ENCODE assay signal across 8 mouse cellular contexts in the genomic region with DNA sequence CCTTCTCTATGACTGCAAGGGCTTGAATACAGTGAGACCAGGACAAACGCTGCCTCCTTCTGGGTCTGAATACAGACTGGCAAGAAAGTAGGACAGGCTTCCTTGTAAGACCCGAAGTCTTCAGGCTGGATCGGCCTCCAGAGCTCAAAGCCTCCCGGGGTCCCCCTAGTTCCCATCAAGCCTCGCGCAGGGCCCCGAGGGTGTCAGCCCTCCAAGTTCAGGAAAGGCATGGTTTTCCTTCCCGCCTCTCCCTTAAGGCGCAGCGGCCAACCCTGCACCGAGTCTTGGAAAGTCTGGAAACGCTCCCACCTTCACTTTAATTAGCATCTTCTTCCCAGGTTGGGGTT. TPM values are rescaled to one million over a fixed set of nuclear protein-coding genes. Genes with fewer than 3 reads are reported as not detected.
A peak's percentile ranks its signal among the peaks of the same experiment; 100 is the strongest.
DNase-seq lines count a peak whose midpoint lies in the region; ATAC-seq and TF ChIP-seq lines count a peak whose summit lies in the region.

No protein-coding gene starts in this region.

- under 1% methylated on average over 12 of the region's 12 CpGs for WGBS in kidney, postnatal 0 days
- WGBS in hindbrain, embryonic 11.5 days = under 1% methylated on average over 12 of the region's 12 CpGs
- WGBS in midbrain, embryonic 11.5 days = 0% methylated on average over 12 of the region's 12 CpGs

- peak; percentile 37; the same call in 1 of the 2 replicates for ATAC-seq in kidney, postnatal 0 days (replicated peaks; ENCODE audit: low FRiP score, low read depth)
- peak; percentile 74 for ATAC-seq in hindbrain, embryonic 11.5 days (ENCODE audit: low FRiP score)
- ATAC-seq in midbrain, embryonic 11.5 days (ENCODE audit: low FRiP score) = peak; percentile 66

- 0 out of 2 replicates have a peak, but pooled peaks have one; percentile 9 for TF ChIP-seq CTCF in kidney, postnatal 0 days (IDR thresholded peaks at IDR 0.05; ENCODE audit: low read depth)

- peak overlapping the region; percentile 82 for H3K27ac ChIP-seq in kidney, postnatal 0 days
- H3K27ac ChIP-seq in brown adipose tissue, adult 24 weeks (replicated peaks; ENCODE audit: low read depth, low read length) = peak overlapping the region; percentile 99; the same call in 1 of the 2 replicates
- H3K27ac ChIP-seq in hindbrain, embryonic 11.5 days (ENCODE audit: low read depth, low read length) = peak overlapping the region; percentile 82
- peak overlapping the region; percentile 53; the same call in 1 of the 2 replicates for H3K27ac ChIP-seq in midbrain, embryonic 11.5 days (ENCODE audit: low read depth, low read length)

- H3K27me3 ChIP-seq in kidney, postnatal 0 days (ENCODE audit: insufficient read depth, low read length) = no peaks in the 10 kb centered on the region
- no peaks in the 10 kb centered on the region for H3K27me3 ChIP-seq in hindbrain, embryonic 11.5 days (ENCODE audit: control insufficient read depth, insufficient read depth, low read length)
- no peaks in the 10 kb centered on the region for H3K27me3 ChIP-seq in midbrain, embryonic 11.5 days (ENCODE audit: control insufficient read depth, insufficient read depth, low read length)

- H3K4me2 ChIP-seq in kidney, postnatal 0 days (ENCODE audit: low read length) = peak overlapping the region; percentile 76
- peak overlapping the region; percentile 90 for H3K4me2 ChIP-seq in hindbrain, embryonic 11.5 days (replicated peaks; ENCODE audit: low read depth, low read length)
- peak overlapping the region; percentile 63 for H3K4me2 ChIP-seq in midbrain, embryonic 11.5 days

- H3K4me1 ChIP-seq in kidney, postnatal 0 days (replicated peaks; ENCODE audit: insufficient read depth, low read length) = peaks cover 13% of the 10 kb centered on the region
- peaks cover 4% of the 10 kb centered on the region; the same call in 1 of the 2 replicates for H3K4me1 ChIP-seq in brown adipose tissue, adult 24 weeks (ENCODE audit: control insufficient read depth, insufficient read depth, insufficient read length, low read length)
- H3K4me1 ChIP-seq in hindbrain, embryonic 11.5 days (replicated peaks; ENCODE audit: control insufficient read depth, insufficient read depth, low read length) = peaks cover 6% of the 10 kb centered on the region; the same call in 1 of the 2 replicates
- H3K4me1 ChIP-seq in midbrain, embryonic 11.5 days (ENCODE audit: control insufficient read depth, insufficient read depth, low read length) = peaks cover 7% of the 10 kb centered on the region

- peak overlapping the region; percentile 70 for H3K4me3 ChIP-seq in kidney, postnatal 0 days (replicated peaks; ENCODE audit: low read depth, low read length)
- peak overlapping the region; percentile 92 for H3K4me3 ChIP-seq in brown adipose tissue, adult 24 weeks (ENCODE audit: insufficient read depth, low read depth, low read length)
- peak overlapping the region; percentile 75 for H3K4me3 ChIP-seq in hindbrain, embryonic 11.5 days (ENCODE audit: low read depth, low read length)
- peak overlapping the region; percentile 62 for H3K4me3 ChIP-seq in midbrain, embryonic 11.5 days (ENCODE audit: low read depth, low read length)

- H3K9ac ChIP-seq in kidney, postnatal 0 days (ENCODE audit: low read depth, low read length) = peak overlapping the region; percentile 81
- H3K9ac ChIP-seq in hindbrain, embryonic 11.5 days (ENCODE audit: low read depth, low read length) = peak overlapping the region; percentile 71
- peak overlapping the region; percentile 67 for H3K9ac ChIP-seq in midbrain, embryonic 11.5 days (ENCODE audit: low read length)

- H3K36me3 ChIP-seq in kidney, postnatal 0 days (ENCODE audit: insufficient read depth, low read length) = peaks cover 13% of the 10 kb centered on the region
- H3K36me3 ChIP-seq in hindbrain, embryonic 11.5 days (ENCODE audit: control insufficient read depth, insufficient read depth, low read length) = no peaks in the 10 kb centered on the region
- no peaks in the 10 kb centered on the region for H3K36me3 ChIP-seq in midbrain, embryonic 11.5 days (ENCODE audit: control insufficient read depth, insufficient read depth, low read length)

- no peak for DNase-seq in kidney, postnatal 0 days (ENCODE audit: low spot score)
- no peak for DNase-seq in kidney, postnatal 25 days
- DNase-seq in hindbrain, embryonic 11.5 days (ENCODE audit: low spot score) = no peak
- DNase-seq in midbrain, embryonic 11.5 days (ENCODE audit: low spot score, missing footprints) = no peak
- DNase-seq in urinary bladder, postnatal 4 days (ENCODE audit: low spot score in 2 of 2) = no peak
- no peak for DNase-seq in spleen, postnatal 10 days (ENCODE audit: low spot score in 2 of 2)
- DNase-seq in kidney, adult 11 months = no peak

- no peaks in the 10 kb centered on the region for H3K9me3 ChIP-seq in kidney, postnatal 0 days (replicated peaks; ENCODE audit: low read length)
- no peaks in the 10 kb centered on the region for H3K9me3 ChIP-seq in hindbrain, embryonic 11.5 days (ENCODE audit: control insufficient read depth, low read length)
- no peaks in the 10 kb centered on the region for H3K9me3 ChIP-seq in midbrain, embryonic 11.5 days (ENCODE audit: control insufficient read depth, low read length)

RNA-seq across cellular contexts. Expression of gene Gmpr2, which starts 0.3 kb away (rescaled TPM):
- polyA plus RNA-seq in kidney, postnatal 0 days (2015; fragmentation: Nextera tagmentation; extraction: Ambion mirVana) = 48.2 and 49.7 TPM in 2 replicates
- 19.8 and 20.3 TPM in 2 replicates for polyA plus RNA-seq in brown adipose tissue, adult 24 weeks (2012; ENCODE audit: insufficient read depth, insufficient read length, missing spikeins)
- 54.6 and 58.8 TPM in 2 replicates for polyA plus RNA-seq in hindbrain, embryonic 11.5 days (2014; fragmentation: Nextera tagmentation; extraction: Ambion mirVana)
- polyA plus RNA-seq in midbrain, embryonic 11.5 days (2014; fragmentation: Nextera tagmentation; extraction: Ambion mirVana) = 55.4 and 61.8 TPM in 2 replicates

RNA-seq across cellular contexts. Expression of gene Nedd8, which starts 0.5 kb away (rescaled TPM):
- 508 and 548 TPM in 2 replicates for polyA plus RNA-seq in kidney, postnatal 0 days (2015; fragmentation: Nextera tagmentation; extraction: Ambion mirVana)
- 243 and 245 TPM in 2 replicates for polyA plus RNA-seq in brown adipose tissue, adult 24 weeks (2012; ENCODE audit: insufficient read depth, insufficient read length, missing spikeins)
- 596 and 597 TPM in 2 replicates for polyA plus RNA-seq in hindbrain, embryonic 11.5 days (2014; fragmentation: Nextera tagmentation; extraction: Ambion mirVana)
- polyA plus RNA-seq in midbrain, embryonic 11.5 days (2014; fragmentation: Nextera tagmentation; extraction: Ambion mirVana) = 595 and 615 TPM in 2 replicates

RNA-seq across cellular contexts. Expression of gene Tinf2, which starts 10.2 kb away (rescaled TPM):
- 24.6 and 29.0 TPM in 2 replicates for polyA plus RNA-seq in kidney, postnatal 0 days (2015; fragmentation: Nextera tagmentation; extraction: Ambion mirVana)
- 8.2 and 9.2 TPM in 2 replicates for polyA plus RNA-seq in brown adipose tissue, adult 24 weeks (2012; ENCODE audit: insufficient read depth, insufficient read length, missing spikeins)
- 52.7 and 63.1 TPM in 2 replicates for polyA plus RNA-seq in hindbrain, embryonic 11.5 days (2014; fragmentation: Nextera tagmentation; extraction: Ambion mirVana)
- 62.6 and 64.4 TPM in 2 replicates for polyA plus RNA-seq in midbrain, embryonic 11.5 days (2014; fragmentation: Nextera tagmentation; extraction: Ambion mirVana)

RNA-seq across cellular contexts. Expression of gene Mdp1, which starts 11.2 kb away (rescaled TPM):
- 48.8 and 56.0 TPM in 2 replicates for polyA plus RNA-seq in kidney, postnatal 0 days (2015; fragmentation: Nextera tagmentation; extraction: Ambion mirVana)
- polyA plus RNA-seq in brown adipose tissue, adult 24 weeks (2012; ENCODE audit: insufficient read depth, insufficient read length, missing spikeins) = 29.0 and 33.3 TPM in 2 replicates
- polyA plus RNA-seq in hindbrain, embryonic 11.5 days (2014; fragmentation: Nextera tagmentation; extraction: Ambion mirVana) = 67.7 and 70.2 TPM in 2 replicates
- polyA plus RNA-seq in midbrain, embryonic 11.5 days (2014; fragmentation: Nextera tagmentation; extraction: Ambion mirVana) = 61.9 and 66.2 TPM in 2 replicates

RNA-seq across cellular contexts. Expression of gene Tssk4, which starts 21.5 kb away (rescaled TPM):
- polyA plus RNA-seq in kidney, postnatal 0 days (2015; fragmentation: Nextera tagmentation; extraction: Ambion mirVana) = 0.47 and 1.1 TPM in 2 replicates
- polyA plus RNA-seq in brown adipose tissue, adult 24 weeks (2012; ENCODE audit: insufficient read depth, insufficient read length, missing spikeins) = not detected in 2 replicates
- 0.38 and 0.48 TPM in 2 replicates for polyA plus RNA-seq in hindbrain, embryonic 11.5 days (2014; fragmentation: Nextera tagmentation; extraction: Ambion mirVana)
- polyA plus RNA-seq in midbrain, embryonic 11.5 days (2014; fragmentation: Nextera tagmentation; extraction: Ambion mirVana) = 0.87 and 1.1 TPM in 2 replicates
